Mouse (Mus musculus): ENCODE results near the gene Prpf19.
A peak's percentile ranks its signal among the peaks of the same experiment; 100 is the strongest.

The Prpf19 gene

DNA sequence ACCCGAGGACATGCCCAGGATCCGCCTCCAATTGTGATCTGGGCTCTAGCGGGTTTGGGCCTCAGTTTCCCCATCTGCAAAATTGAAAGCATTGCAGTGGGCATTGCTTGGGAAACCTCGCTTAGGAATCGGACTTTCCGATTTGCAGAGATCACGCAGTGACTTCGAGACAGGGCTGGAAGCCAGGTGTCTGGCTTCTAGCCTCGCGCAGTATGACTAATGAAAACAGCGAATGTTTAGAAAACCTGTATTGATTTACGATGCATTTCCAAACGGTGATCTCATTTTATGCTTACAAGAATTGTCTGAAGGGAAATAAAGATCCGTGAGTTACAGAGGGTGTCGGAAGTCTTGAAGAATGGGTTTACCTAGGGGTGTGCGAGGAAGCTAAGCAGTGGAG lies 677 bp downstream of the Prpf19 start:
- DNase-seq (ENCODE audit: low spot score): no peak

DNA sequence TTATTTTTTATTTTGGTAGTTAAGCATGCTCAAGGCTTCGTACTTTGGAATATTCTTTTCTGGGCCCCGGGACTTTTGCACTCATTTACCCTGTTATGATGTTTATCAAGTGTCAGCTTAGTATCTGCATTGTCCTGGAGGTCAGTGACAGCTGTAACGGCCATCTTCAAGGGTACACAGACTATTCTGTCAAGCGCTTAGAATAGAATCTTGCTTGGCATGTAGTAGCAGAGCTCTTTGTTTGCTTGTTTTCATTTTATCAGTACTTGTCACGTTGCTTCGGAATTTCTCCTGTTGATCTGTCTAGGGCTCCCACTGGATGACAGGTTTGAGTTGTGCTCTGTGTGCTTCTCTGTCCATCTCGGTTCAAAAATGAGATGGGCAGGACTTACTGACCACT lies 1.8 kb downstream of the Prpf19 start:
- DNase-seq (ENCODE audit: low spot score): no peak

DNA sequence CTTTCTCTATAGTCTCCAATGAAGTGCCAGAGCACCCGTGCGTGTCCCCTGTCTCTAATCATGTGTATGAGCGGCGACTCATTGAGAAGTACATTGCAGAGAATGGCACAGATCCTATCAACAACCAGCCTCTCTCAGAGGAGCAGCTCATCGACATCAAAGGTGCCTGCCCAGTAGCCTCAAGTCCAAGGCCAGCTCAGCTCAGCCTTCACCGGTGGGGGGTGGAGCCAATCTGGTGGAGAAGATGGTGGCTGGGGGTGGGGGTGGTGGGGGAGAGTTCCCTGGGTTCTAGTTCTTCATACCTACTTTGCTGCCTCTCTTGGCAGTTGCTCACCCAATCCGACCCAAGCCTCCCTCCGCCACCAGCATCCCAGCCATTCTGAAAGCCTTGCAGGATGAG lies 2.5 kb downstream of the Prpf19 start:
- no peak for DNase-seq (ENCODE audit: low spot score)

DNA sequence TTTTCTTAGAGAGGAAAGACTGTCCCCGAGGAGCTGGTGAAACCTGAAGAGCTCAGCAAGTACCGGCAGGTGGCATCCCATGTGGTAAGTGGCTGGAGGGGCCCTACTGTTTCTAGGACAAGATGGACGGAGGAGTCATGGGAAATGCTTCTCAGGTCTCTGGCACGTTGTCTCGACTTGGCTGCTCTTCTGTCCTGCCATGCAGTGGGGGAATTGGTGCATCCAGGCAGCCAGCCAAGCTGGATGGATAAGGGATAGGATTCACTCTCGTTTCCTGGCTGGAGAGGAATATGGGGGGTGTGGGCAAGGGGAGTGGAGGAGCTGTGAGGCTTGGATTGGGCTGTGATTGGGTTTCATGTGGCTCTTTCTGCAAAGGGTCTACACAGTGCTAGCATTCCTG lies 5.3 kb downstream of the Prpf19 start:
- DNase-seq (ENCODE audit: low spot score): no peak

DNA sequence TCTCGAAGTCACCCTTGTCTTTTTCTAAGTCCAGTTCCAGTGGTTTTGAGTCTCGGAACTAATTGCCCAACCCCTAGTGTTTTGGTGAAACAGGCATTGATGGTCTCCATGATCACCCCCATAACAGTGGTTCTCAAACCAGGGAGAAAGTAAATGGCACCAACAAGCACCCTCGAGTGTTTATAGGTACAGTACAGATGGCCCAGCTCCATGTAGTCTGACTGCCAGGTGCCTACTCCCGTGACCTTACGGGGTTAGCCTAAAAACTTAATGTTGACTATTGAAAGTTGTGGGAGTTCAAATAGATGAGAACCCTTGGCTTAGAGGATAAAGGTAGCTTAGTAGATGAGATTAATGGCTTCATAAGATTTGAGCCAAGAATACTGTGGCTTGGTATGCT lies 6.0 kb downstream of the Prpf19 start:
- DNase-seq (ENCODE audit: low spot score): no peak

DNA sequence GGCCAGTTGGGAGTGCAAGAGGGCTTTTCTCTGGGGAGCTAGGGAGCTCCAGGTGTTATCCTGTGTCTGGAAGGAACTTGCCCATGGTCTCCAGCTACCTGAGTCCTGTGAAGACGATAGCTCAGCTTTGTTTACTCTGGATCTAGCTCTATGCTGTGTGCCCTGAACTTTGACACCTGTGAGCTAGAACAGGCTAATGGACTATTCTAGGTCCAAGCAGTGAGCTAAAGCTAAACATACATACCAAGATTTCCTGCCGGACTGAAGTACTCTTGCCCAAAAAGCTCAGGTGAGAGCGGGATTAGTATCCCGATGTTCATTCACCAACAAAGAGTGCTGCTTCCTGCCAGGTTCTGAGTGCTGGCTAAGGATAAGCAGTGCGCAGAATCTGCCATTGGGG lies 9.5 kb downstream of the Prpf19 start:
- DNase-seq (ENCODE audit: low spot score): peak; percentile 58

DNA sequence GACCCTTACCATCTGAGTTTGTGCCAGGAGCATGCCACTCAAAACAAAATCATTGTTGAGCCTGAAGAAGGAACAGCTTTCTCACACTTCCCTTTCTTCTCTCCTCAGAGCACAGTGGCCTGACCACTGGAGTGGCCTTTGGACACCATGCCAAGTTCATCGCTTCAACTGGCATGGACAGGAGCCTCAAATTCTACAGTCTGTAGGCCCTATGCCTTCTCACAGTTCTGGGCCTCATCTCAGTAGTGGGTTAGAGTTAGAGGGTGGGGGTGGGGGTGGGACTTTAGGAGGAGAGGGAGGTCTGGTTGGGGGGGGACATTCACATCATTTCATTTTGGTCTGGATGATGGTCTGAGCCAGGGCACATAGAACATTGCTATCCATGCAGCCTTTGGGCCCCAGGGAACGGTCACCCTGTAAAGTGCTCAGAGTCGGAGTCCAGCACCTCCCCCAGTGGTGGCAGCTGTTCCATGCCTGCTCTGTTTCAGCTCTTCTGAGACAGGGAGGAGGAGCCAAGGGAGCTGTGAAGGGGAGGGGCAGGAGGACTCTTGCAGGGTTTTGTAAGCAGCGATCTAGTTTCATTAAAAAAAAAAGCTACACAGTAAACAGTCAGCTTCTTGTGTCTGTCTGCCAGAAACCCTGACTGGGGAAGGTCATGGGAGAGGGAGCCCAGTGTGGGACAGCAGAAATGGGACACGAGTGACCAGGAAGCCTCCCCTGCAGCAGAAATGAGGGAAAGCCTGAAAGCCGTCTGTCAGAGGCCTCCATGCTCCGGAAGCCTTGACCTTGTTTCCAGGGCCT lies 10.1 kb downstream of the Prpf19 start:
- peak; percentile 71 for DNase-seq (ENCODE audit: low spot score)

DNA sequence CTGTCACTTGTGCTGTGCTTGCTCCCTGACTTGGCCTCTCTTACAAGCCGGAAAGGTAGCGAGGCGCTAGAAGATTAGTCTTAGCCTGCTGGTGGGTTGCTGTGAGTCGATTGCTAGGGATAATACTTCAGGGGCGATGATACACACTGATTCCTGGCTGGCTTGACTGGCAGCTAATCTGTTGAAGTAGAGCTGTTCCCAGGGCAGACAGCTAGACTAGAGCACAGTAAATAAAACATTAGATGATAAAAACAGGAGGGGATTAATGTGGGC lies 10.6 kb downstream of the Prpf19 start:
- DNase-seq (ENCODE audit: low spot score): no peak

DNA sequence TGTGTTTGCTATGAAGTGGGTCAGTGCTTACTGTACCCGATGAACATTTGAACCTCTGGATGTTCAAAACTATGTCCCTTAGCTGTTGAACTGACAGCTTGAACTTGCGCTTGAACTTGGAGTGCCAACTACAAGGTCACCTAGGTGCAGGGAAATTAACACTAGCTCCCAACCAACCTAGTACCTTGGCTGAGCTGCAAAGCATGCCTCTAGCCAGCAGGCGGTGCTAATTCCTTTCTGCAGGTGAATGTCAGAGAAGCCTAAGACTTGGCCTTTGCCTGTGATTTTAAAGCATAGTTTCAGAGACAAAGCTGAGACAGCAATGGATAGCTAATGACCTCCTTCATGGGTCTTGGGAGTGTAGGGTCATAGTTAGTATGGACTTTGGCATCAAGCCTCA lies 12.9 kb downstream of the Prpf19 start:
- DNase-seq (ENCODE audit: low spot score): peak; percentile 43

DNA sequence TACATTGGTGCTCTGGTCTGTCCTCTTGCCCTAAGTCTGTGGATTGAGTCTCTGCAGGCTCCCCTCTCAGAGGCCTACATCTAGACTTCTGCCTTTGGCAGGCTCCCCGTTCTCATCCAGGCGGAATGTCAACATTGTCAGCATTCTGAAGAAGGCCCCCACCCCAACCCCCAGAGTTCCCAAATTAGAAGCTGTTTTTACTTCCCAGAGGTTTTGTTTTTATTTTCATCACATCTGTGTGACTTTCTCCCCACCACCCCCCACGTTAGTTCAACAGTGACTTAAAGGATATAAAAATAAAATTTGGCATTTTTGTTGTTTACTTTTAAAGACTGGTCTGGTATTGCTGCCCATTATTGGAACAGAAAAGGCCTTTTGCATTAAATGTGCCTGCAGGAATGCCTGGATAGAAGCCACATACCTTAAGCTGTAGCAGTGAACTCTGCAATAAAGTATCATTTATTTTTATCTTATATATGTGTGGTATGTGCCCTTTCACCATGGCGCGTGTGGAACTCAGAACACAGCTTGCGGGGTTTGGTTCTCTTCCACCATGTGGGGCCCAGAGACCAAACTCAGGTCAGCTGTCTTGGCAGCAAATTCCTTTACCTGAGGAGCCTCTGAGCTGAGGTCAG lies 14.2 kb downstream of the Prpf19 start:
- DNase-seq (ENCODE audit: low spot score): peak; percentile 53

DNA sequence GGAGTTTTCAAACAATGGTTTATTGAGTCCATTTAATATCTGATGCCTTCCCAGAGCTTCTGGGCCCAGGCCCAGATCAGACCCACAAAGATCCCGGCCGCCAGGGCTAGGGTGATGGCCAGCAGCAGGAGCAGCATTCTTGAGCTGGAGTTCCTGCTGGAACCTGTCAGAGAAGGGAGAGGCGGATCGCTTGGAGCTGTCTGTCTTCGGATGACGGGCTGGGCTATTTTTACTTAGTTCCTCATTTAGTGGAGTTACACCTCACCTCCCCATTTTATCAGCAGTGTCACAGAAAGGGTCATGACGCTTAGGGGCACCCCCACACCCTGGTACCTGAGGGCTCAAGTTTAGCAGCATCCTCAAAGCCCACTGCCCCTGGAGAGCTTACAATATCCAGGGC lies 19.3 kb downstream of the Prpf19 start:
- DNase-seq (ENCODE audit: low spot score): no peak

DNA sequence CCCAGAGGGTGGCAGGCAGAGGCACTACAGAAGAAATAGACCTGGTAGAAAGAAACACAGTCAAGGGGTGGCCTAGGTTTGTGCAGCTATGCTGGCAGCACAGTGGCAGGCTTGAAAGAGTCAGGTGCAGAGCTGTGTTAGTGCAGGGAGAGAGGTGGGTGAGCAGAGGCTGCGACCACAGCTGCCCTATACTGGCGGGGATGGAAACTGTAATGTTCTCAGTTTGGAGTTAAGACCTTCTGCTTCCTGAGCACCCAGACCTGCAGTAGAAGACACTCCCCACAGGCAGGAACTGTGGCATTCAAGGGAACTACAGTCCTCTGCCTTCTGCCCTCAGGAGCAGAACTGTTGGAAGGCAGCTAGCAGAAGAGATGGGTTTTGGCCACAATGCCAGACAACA lies 19.8 kb downstream of the Prpf19 start:
- DNase-seq (ENCODE audit: low spot score): no peak

DNA sequence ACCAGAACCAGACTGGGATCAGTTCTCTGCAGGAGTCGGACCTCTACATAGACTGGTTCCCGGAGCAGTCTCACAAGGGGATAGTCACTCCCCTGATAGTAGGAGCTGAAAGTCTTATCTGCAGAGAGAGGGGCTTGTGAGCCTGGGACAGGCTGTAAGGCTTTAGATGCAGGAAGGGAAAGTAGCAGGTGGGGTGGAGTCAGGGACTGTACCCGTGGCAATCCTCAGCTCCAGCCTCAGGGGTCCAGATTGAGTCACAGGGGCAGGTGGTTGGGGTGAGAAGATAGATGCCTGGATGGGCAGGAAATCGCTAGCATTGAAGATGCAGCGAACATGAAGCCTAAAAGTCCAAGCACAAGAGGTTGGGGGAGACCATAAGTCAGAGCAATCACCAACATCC lies 21.5 kb downstream of the Prpf19 start:
- DNase-seq (ENCODE audit: low spot score): no peak

DNA sequence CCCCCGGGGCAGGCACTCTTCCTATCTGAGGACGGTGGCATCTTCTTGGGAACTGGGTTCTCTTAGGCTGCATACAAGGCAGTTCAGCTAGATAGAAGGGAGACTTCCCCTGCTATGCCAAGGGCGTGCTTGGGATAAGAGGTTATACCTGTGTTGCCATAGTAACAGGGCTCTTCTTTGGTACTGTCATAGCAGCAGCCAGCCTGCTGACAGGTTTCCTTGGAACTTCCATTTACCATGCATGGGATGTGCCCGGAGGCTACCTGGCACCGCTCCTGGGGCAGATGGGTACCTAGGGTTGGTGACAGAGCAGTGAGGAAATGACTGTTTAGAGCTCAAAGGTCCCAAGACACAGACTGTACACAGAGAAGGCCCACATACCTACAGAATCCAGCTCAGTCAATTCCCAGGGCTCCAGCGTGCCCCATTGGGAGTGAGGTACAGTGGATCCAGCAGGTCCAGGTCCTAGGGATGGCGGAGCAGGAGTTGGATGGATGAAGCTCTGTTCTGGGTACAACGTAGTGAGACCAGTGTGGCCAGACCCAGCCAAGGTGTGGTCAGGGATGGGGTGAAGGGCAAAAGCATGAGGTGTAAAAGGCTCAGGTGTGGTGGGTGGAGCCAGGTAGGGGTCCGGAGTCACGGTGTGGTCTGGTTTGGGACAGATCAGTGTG lies 23.4 kb downstream of the Prpf19 start:
- no peak for DNase-seq (ENCODE audit: low spot score)

DNA sequence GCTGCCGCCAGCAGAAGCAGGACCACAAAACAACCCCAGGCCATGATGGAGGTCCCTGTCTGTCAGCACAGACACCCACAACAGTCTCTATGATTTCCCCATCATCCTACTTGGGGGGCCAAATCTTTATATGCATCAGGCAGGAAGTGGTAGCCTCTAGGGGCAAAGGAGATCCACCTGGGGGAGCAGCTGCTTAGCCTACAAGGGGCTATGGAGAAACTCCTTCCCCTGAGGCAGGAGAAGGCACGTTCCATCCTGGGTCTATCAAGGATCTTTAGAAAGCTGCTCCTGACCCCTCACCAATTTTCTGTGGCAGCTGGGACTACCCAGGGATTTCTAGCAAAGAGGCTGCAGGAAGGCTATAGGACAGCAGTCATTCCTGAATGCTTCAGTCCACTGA lies 25.5 kb downstream of the Prpf19 start, which contains the start of gene Zp1:
Gene Zp1, minus strand, starts transcription at position 101 of the 400 bp plus-strand sequence.
- no peak for DNase-seq (ENCODE audit: low spot score)

DNA sequence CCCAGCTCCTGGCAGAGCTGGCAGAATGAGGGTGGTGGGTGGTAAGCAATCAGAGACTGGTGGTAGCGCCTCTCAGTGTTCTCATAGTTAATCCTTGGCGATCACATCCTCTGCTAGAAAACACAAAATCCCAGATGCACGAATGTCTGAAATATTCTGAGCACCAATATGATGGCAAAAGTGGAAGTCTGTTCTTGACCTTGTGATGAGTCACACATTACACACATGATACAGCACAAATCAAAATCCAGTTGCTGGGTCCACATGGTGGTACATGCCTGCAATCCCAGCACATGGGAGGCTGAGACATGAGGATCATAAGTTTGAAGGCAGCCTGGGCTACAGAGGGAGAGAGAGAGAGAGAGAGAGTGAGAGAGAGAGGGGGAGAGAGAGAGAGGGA lies 26.0 kb downstream of the Prpf19 start:
- DNase-seq (ENCODE audit: low spot score): no peak

DNA sequence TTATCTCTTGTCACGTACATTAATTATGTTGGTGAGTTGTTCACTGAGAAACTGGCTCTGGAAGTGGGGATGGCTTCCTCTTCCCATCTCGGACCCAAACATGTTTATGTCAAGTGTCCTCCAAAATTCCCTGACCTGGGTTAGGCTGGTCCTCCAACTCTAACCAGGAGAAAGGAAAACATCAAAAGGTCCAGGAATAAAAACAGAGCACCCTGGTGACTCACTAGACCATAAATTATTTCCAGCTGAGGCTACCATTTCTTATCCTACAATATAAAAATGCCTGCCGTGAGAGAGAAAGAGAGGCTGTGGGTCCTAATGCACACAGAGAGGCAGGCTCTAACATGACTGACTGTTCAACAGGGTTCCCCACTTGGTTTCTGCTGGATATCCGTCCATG lies 29.2 kb downstream of the Prpf19 start:
- no peak for DNase-seq (ENCODE audit: low spot score)

DNA sequence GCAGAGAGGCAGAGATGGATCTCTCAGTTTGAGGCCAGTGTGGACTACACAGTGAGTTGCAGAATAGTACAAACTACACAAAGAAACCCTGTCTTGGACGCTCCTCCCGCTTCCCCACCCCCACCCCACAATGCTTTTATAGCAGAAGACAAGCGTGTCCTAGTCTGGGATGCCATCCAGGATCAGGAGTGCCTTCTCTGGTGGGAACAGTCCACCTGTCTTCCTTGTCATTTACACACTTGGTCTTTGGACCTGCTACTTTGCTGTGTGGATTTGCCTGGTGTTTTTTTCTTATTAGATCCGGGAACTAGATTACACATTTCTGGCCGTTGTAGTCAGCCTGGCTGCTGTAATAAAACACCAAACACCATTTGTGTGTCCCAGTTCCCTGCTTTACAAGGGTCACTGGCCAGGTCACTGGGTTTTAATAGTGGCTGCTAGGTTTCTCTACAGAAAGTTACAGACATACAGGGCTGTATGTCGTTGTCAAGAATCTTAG lies 31.1 kb downstream of the Prpf19 start:
- no peak for DNase-seq (ENCODE audit: low spot score)

DNA sequence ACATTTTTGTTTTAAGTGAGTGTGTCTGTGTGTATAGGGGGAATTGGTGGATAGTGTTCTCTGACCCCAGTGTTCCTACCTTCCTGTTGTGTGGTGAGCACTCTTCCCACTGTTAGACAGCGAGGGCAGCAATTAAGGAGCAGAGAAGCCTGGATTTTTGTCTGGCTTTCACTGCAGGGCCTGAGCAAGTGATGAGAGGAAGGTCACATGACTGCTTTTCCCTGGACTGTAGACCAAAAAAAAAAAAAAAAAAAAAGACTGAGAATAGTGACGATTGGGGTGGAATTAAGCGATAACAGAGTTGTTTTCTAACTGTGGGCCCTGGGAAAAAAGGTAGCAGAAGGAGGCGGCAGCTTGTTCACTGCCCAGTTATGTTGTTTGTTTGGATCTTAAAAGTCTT lies 31.6 kb downstream of the Prpf19 start:
- no peak for DNase-seq (ENCODE audit: low spot score)

DNA sequence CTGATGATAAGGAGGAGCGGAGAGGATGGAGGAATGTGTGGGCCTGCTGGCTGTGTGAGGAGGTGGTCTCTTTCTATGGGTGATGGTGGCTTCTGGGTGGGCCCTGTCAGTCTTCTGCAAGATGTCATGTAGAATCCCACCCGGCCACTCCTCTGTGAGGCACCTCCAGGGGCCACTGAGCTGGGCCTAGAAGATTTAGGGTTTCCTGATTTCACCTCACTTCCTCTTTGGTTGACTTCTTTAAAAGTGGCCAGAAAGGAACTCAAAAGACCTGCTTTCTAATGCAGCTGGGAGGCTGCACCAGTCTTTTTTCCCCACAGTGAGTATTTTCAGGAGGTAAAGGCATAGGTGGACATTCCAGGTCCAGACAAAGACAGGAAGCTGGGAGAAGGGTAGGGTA lies 35.6 kb downstream of the Prpf19 start:
- no peak for DNase-seq (ENCODE audit: low spot score)

DNA sequence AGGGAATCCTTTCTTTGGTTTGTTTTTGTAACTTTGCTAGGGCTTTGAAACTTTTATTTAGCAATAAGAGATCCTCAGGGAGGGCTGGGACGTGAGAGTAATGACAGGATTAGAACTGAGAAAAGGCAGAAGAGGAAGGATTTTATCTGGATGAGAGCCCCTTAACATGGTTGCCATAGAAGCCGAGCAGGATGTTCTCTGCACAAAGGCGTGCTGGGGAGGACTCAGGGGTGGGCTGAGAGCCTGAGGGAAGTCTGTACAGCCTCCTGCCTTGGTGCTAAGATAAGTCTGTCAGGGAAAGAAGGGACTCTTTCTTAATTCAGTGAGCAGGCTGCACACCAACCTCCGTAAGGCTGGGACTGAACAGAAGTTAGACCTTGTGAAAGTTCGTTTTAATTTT lies 40.0 kb downstream of the Prpf19 start:
- DNase-seq (ENCODE audit: low spot score): no peak

DNA sequence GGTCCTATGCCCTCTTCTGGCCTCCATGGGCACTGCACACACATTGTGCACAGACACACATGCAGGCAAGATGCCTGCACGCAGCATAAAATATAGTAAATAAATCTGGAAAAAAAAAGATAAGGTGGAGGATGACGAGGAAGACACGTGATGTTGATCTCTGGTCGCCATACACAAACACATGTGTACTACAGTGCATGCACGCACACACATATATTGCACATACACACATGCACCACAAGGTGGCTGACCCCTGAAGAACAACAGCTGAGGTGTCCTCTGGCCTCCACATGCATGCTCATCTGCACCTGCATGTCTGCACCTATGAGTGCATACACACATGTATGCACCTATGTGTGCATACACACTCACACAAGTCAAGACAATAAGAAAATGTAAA lies 41.0 kb downstream of the Prpf19 start:
- DNase-seq (ENCODE audit: low spot score): no peak

DNA sequence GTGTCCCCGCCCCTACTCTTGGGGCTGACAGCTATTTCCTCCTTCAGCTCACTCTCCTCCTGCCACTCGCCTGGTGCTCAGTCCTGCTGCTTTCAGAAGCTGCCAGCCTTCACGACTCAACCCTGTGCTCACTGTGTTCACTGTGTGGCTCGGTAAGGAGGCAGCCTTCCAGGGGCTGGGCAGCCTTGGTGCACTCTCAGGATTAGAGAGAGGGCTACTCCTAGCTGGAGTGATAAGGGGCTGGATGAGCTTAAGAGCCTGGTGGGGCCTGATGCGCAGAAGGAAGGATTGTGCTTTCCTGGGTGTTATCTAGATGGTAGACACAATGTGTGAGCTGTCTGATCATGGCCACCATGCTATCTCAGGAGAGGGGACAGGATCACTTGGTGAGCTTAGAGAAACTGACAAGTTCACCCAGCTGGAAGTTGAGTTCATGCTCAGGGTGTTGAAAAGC lies 42.1 kb downstream of the Prpf19 start, which contains the start of gene Ptgdr2:
Gene Ptgdr2, plus strand, starts transcription at position 51 of the 454 bp plus-strand sequence.
- no peak for DNase-seq (ENCODE audit: low spot score)
